Mouse (Mus musculus): ENCODE data around the gene Sbk2. TPM values are rescaled to one million over a fixed set of nuclear protein-coding genes. Genes with fewer than 3 reads are reported as not detected.

Sbk2 gene
- polyA plus RNA-seq, 1 experiment from 2014 or later: not detected

Other genes starting within 250 kb of the Sbk2 start
- gene Tmem150b, start 239.2 kb downstream of the Sbk2 start, polyA plus RNA-seq (2014; fragmentation: Nextera tagmentation; extraction: Ambion mirVana): not detected in 2 replicates
- gene Kmt5c, start 224.3 kb downstream of the Sbk2 start, polyA plus RNA-seq (2014; fragmentation: Nextera tagmentation; extraction: Ambion mirVana): 55.7 and 61.6 TPM in 2 replicates
- 41.6 and 42.1 TPM in 2 replicates for gene Cox6b2, start 211.3 kb downstream of the Sbk2 start, polyA plus RNA-seq (2014; fragmentation: Nextera tagmentation; extraction: Ambion mirVana)
- gene Fam71e2, start 193.1 kb downstream of the Sbk2 start, polyA plus RNA-seq (2014; fragmentation: Nextera tagmentation; extraction: Ambion mirVana): not detected in 2 replicates
- 0.21 TPM in 1 of 2 replicates, not detected in the other for gene Il11, start 181.5 kb downstream of the Sbk2 start, polyA plus RNA-seq (2014; fragmentation: Nextera tagmentation; extraction: Ambion mirVana)
- gene Tmem190, start 181.5 kb downstream of the Sbk2 start, polyA plus RNA-seq (2014; fragmentation: Nextera tagmentation; extraction: Ambion mirVana): not detected in 2 replicates
- 1.3 and 1.4 TPM in 2 replicates for gene Tmem238, start 174.8 kb downstream of the Sbk2 start, polyA plus RNA-seq (2014; fragmentation: Nextera tagmentation; extraction: Ambion mirVana)
- 149 and 169 TPM in 2 replicates for gene Rpl28, start 171.5 kb downstream of the Sbk2 start, polyA plus RNA-seq (2014; fragmentation: Nextera tagmentation; extraction: Ambion mirVana)
- gene Ube2s, start 151.8 kb downstream of the Sbk2 start, polyA plus RNA-seq (2014; fragmentation: Nextera tagmentation; extraction: Ambion mirVana): 453 and 487 TPM in 2 replicates
- gene Shisa7, start 119.7 kb downstream of the Sbk2 start, polyA plus RNA-seq (2014; fragmentation: Nextera tagmentation; extraction: Ambion mirVana): 0.72 TPM in 2 replicates
- gene Isoc2b, start 94.1 kb downstream of the Sbk2 start, polyA plus RNA-seq (2014; fragmentation: Nextera tagmentation; extraction: Ambion mirVana): 2.4 and 2.9 TPM in 2 replicates
- 0.70 and 0.72 TPM in 2 replicates for gene Isoc2a, start 87.3 kb downstream of the Sbk2 start, polyA plus RNA-seq (2014; fragmentation: Nextera tagmentation; extraction: Ambion mirVana)
- gene Gm36210, start 57.9 kb downstream of the Sbk2 start, polyA plus RNA-seq (2014; fragmentation: Nextera tagmentation; extraction: Ambion mirVana): 0.27 TPM in 1 of 2 replicates, not detected in the other
- gene Zfp628, start 49.2 kb downstream of the Sbk2 start, polyA plus RNA-seq (2014; fragmentation: Nextera tagmentation; extraction: Ambion mirVana): 2.5 and 3.6 TPM in 2 replicates
- 2.7 and 2.8 TPM in 2 replicates for gene Nat14, start 42.4 kb downstream of the Sbk2 start, polyA plus RNA-seq (2014; fragmentation: Nextera tagmentation; extraction: Ambion mirVana)
- gene Ssc5d, start 38.6 kb downstream of the Sbk2 start, polyA plus RNA-seq (2014; fragmentation: Nextera tagmentation; extraction: Ambion mirVana): 0.97 and 1.2 TPM in 2 replicates
- 0.06 TPM in 1 of 2 replicates, not detected in the other for gene Sbk3, start 6.8 kb upstream of the Sbk2 start, polyA plus RNA-seq (2014; fragmentation: Nextera tagmentation; extraction: Ambion mirVana)
- 25.3 and 28.4 TPM in 2 replicates for gene Zfp579, start 31.8 kb upstream of the Sbk2 start, polyA plus RNA-seq (2014; fragmentation: Nextera tagmentation; extraction: Ambion mirVana)
- 7.5 and 9.4 TPM in 2 replicates for gene Zfp524, start 50.0 kb upstream of the Sbk2 start, polyA plus RNA-seq (2014; fragmentation: Nextera tagmentation; extraction: Ambion mirVana)
- 42.5 and 43.0 TPM in 2 replicates for gene Fiz1, start 50.3 kb upstream of the Sbk2 start, polyA plus RNA-seq (2014; fragmentation: Nextera tagmentation; extraction: Ambion mirVana)
- 0.59 TPM in 1 of 2 replicates, not detected in the other for gene Gm44973, start 51.1 kb upstream of the Sbk2 start, polyA plus RNA-seq (2014; fragmentation: Nextera tagmentation; extraction: Ambion mirVana)
- gene Zfp865, start 56.0 kb upstream of the Sbk2 start, polyA plus RNA-seq (2014; fragmentation: Nextera tagmentation; extraction: Ambion mirVana): 4.5 and 5.9 TPM in 2 replicates
- 14.9 and 15.1 TPM in 2 replicates for gene Ccdc106, start 56.1 kb upstream of the Sbk2 start, polyA plus RNA-seq (2014; fragmentation: Nextera tagmentation; extraction: Ambion mirVana)
- gene 4632433K11Rik, start 69.7 kb upstream of the Sbk2 start, polyA plus RNA-seq (2014; fragmentation: Nextera tagmentation; extraction: Ambion mirVana): not detected in 2 replicates
- gene Zfp784, start 74.0 kb upstream of the Sbk2 start, polyA plus RNA-seq (2014; fragmentation: Nextera tagmentation; extraction: Ambion mirVana): 2.7 and 3.3 TPM in 2 replicates
- 25.0 and 32.3 TPM in 2 replicates for gene Zfp580, start 87.1 kb upstream of the Sbk2 start, polyA plus RNA-seq (2014; fragmentation: Nextera tagmentation; extraction: Ambion mirVana)
- gene U2af2, start 97.7 kb upstream of the Sbk2 start, polyA plus RNA-seq (2014; fragmentation: Nextera tagmentation; extraction: Ambion mirVana): 156 and 164 TPM in 2 replicates
- gene Epn1, start 115.8 kb upstream of the Sbk2 start, polyA plus RNA-seq (2014; fragmentation: Nextera tagmentation; extraction: Ambion mirVana): 46.3 and 51.3 TPM in 2 replicates
- not detected in 2 replicates for gene Rfpl4, start 152.5 kb upstream of the Sbk2 start, polyA plus RNA-seq (2014; fragmentation: Nextera tagmentation; extraction: Ambion mirVana)
- gene Rasl2-9, start 161.5 kb upstream of the Sbk2 start, polyA plus RNA-seq (2014; fragmentation: Nextera tagmentation; extraction: Ambion mirVana): 0.28 and 0.35 TPM in 2 replicates
- 0.01 TPM in 1 of 2 replicates, not detected in the other for gene Vmn1r55, start 185.3 kb upstream of the Sbk2 start, polyA plus RNA-seq (2014; fragmentation: Nextera tagmentation; extraction: Ambion mirVana)
- gene Vmn1r56, start 232.3 kb upstream of the Sbk2 start, polyA plus RNA-seq (2014; fragmentation: Nextera tagmentation; extraction: Ambion mirVana): not detected in 2 replicates

Measured in embryonic facial prominence, embryonic 11.5 days (tissue).